Mouse (Mus musculus) forebrain, embryonic 14.5 days (tissue): ENCODE measurements around the gene Tes3-ps. TPM values are rescaled to one million over a fixed set of nuclear protein-coding genes. Genes with fewer than 3 reads are reported as not detected.
A peak's percentile ranks its signal among the peaks of the same experiment; 100 is the strongest.

Experiments used
- ATAC-seq: fragments of 200-750 bp; cut with Nextera tagmentation; 2 replicates; pipeline ENCODE4 v1.8.0; 2017; ENCODE audit warnings: mild to moderate bottlenecking, moderate library complexity
- DNase-seq: peaks from one replicate; pipeline ENCODE4 v3.0.0-alpha.2; 2015; ENCODE audit warnings: low spot score
- H3K27ac ChIP-seq: fragments of 300-500 bp; sonication (generic); 2 replicates; pipeline ENCODE4 v1.5.1; 2014; ENCODE audit warnings: low read depth, mild to moderate bottlenecking, control low read depth, low read length, moderate library complexity
- H3K27me3 ChIP-seq: fragments of 300-500 bp; sonication (generic); replicated peaks from 2 replicates; pipeline ENCODE4 v1.6.1; 2014; ENCODE audit warnings: low read length, control low read depth, mixed read lengths; ENCODE audit not compliant: control insufficient read depth, insufficient read depth
- H3K36me3 ChIP-seq: fragments of 300-500 bp; sonication (generic); 2 replicates; pipeline ENCODE4 v1.6.1; 2014; ENCODE audit warnings: low read length, control low read depth; ENCODE audit not compliant: control insufficient read depth, insufficient read depth
- H3K4me1 ChIP-seq: fragments of 300-500 bp; sonication (generic); 2 replicates; pipeline ENCODE4 v1.6.1; 2014; ENCODE audit warnings: antibody characterized with exemption, low read length, control low read depth; ENCODE audit not compliant: control insufficient read depth, insufficient read depth
- H3K4me2 ChIP-seq: fragments of 300-500 bp; sonication (generic); 2 replicates; pipeline ENCODE4 v1.6.1; 2014; ENCODE audit warnings: mild to moderate bottlenecking, control low read depth, low read length
- H3K4me3 ChIP-seq: fragments of 300-500 bp; sonication (generic); 2 replicates; pipeline ENCODE4 v1.5.1; 2014; ENCODE audit warnings: low read depth, low read length, control low read depth
- H3K9ac ChIP-seq: fragments of 300-500 bp; sonication (generic); 2 replicates; pipeline ENCODE4 v1.6.1; 2014; ENCODE audit warnings: mild to moderate bottlenecking, low read length, control low read depth, moderate library complexity
- H3K9me3 ChIP-seq: fragments of 300-500 bp; sonication (generic); replicated peaks from 2 replicates; pipeline ENCODE4 v1.6.1; 2016; ENCODE audit warnings: low read length, control low read depth, mixed read lengths; ENCODE audit not compliant: control insufficient read depth
- WGBS: fragments of 180-500 bp; shearing (Covaris S2); extraction: QIAGEN DNeasy Blood & Tissue Kit; methylation state at CpG from one replicate; pipeline ENCODE4 v1.1.7; 2014; 5-methylcytosine and 5-hydroxymethylcytosine counted together
- polyA plus RNA-seq: library from polyadenylated mRNA; unstranded; fragments of >200 nt; fragmentation: Nextera tagmentation; extraction: Ambion mirVana; gene quantifications from 2 replicates; pipeline ENCODE4 v1.2.1, GENCODE M21; 2014

Tes3-ps gene
- polyA plus RNA-seq, 1 experiment from 2014 or later: 0.44 TPM

- Histone ChIP-seq H3K9me3 (no peaks in the 10 kb centered on the region), H3K27ac (no peak overlapping the region), H3K4me2 (no peak overlapping the region), H3K36me3 (no peaks in the 10 kb centered on the region), H3K4me1 (no peaks in the 10 kb centered on the region), H3K27me3 (no peaks in the 10 kb centered on the region), H3K4me3 (no peak overlapping the region), H3K9ac (no peak overlapping the region)
- no peak for ATAC-seq
- peak; percentile 5 for DNase-seq
- 63% methylated on average over 4 of the region's 4 CpGs for WGBS
Measured at GRCm38 (mm10) chr13:49479399-49479798, 13.7 kb upstream of the Tes3-ps start.

- Histone ChIP-seq H3K4me1 (no peaks in the 10 kb centered on the region), H3K4me2 (no peak overlapping the region), H3K27ac (no peak overlapping the region), H3K9ac (no peak overlapping the region), H3K36me3 (no peaks in the 10 kb centered on the region), H3K27me3 (no peaks in the 10 kb centered on the region), H3K9me3 (no peaks in the 10 kb centered on the region), H3K4me3 (no peak overlapping the region)
- DNase-seq (peak; percentile 63), ATAC-seq (no peak)
- 77% methylated on average over 2 of the region's 2 CpGs for WGBS
Measured at GRCm38 (mm10) chr13:49480057-49480456, 13.1 kb upstream of the Tes3-ps start.

GRCm38 (mm10) chr13:49480551-49480950 is 12.6 kb upstream of the Tes3-ps start:
- H3K9ac ChIP-seq: no peak overlapping the region
- H3K27ac ChIP-seq: no peak overlapping the region
- no peaks in the 10 kb centered on the region for H3K4me1 ChIP-seq
- H3K36me3 ChIP-seq: no peaks in the 10 kb centered on the region
- no peak overlapping the region for H3K4me3 ChIP-seq
- peak; percentile 65 for ATAC-seq
- H3K4me2 ChIP-seq: no peak overlapping the region
- no peaks in the 10 kb centered on the region for H3K9me3 ChIP-seq
- 41% methylated on average over 5 of the region's 5 CpGs for WGBS
- H3K27me3 ChIP-seq: no peaks in the 10 kb centered on the region
- DNase-seq: peak; percentile 57

GRCm38 (mm10) chr13:49485388-49485787 is 7.7 kb upstream of the Tes3-ps start:
- no peaks in the 10 kb centered on the region for H3K27me3 ChIP-seq
- WGBS: 88% methylated on average over 5 of the region's 5 CpGs
- no peaks in the 10 kb centered on the region for H3K9me3 ChIP-seq
- H3K27ac ChIP-seq: no peak overlapping the region
- ATAC-seq: no peak
- H3K4me3 ChIP-seq: no peak overlapping the region
- no peaks in the 10 kb centered on the region for H3K36me3 ChIP-seq
- H3K4me2 ChIP-seq: no peak overlapping the region
- H3K9ac ChIP-seq: no peak overlapping the region
- H3K4me1 ChIP-seq: no peaks in the 10 kb centered on the region
- DNase-seq: peak; percentile 10

- no peak within 1 kb of the TSS for H3K4me3 ChIP-seq
- H3K4me1 ChIP-seq: no peaks in the 10 kb centered on the region
- DNase-seq (no peak), ATAC-seq (no peak)
- H3K27me3 ChIP-seq: no peaks in the 10 kb centered on the region
- H3K27ac ChIP-seq: no peak within 1 kb of the TSS
- 53% methylated on average over 4 of the region's 4 CpGs for WGBS
- no peak within 1 kb of the TSS for H3K9ac ChIP-seq
- no peaks in the 10 kb centered on the region for H3K36me3 ChIP-seq
- H3K4me2 ChIP-seq: no peak within 1 kb of the TSS
- H3K9me3 ChIP-seq: no peaks in the 10 kb centered on the region
Measured at GRCm38 (mm10) chr13:49504510-49504909, 11.4 kb downstream of the Tes3-ps start, which contains the start of gene Ecm2. Ecm2 (plus strand) TSS chr13:49504810.

- no peak overlapping the region for H3K4me2 ChIP-seq
- H3K27me3 ChIP-seq: no peaks in the 10 kb centered on the region
- H3K36me3 ChIP-seq: no peaks in the 10 kb centered on the region
- no peak overlapping the region for H3K4me3 ChIP-seq
- no peak for ATAC-seq
- 88% methylated on average over 4 of the region's 4 CpGs for WGBS
- H3K9ac ChIP-seq: no peak overlapping the region
- DNase-seq: no peak
- H3K27ac ChIP-seq: no peak overlapping the region
- no peaks in the 10 kb centered on the region for H3K4me1 ChIP-seq
- H3K9me3 ChIP-seq: no peaks in the 10 kb centered on the region
Measured at GRCm38 (mm10) chr13:49505776-49506175, 12.7 kb downstream of the Tes3-ps start.

- DNase-seq: no peak
- Histone ChIP-seq H3K4me1 (no peaks in the 10 kb centered on the region), H3K9ac (no peak overlapping the region), H3K27ac (no peak overlapping the region), H3K36me3 (no peaks in the 10 kb centered on the region), H3K9me3 (no peaks in the 10 kb centered on the region), H3K4me2 (no peak overlapping the region), H3K27me3 (no peaks in the 10 kb centered on the region), H3K4me3 (no peak overlapping the region)
- no peak for ATAC-seq
- WGBS: 88% methylated on average over 3 of the region's 3 CpGs
Measured at GRCm38 (mm10) chr13:49507176-49507575, 14.1 kb downstream of the Tes3-ps start.

GRCm38 (mm10) chr13:49518761-49519160 is 25.6 kb downstream of the Tes3-ps start:
- Histone ChIP-seq H3K9ac (no peak overlapping the region), H3K4me2 (no peak overlapping the region), H3K4me3 (no peak overlapping the region), H3K27me3 (no peaks in the 10 kb centered on the region), H3K36me3 (no peaks in the 10 kb centered on the region), H3K27ac (no peak overlapping the region), H3K4me1 (no peaks in the 10 kb centered on the region), H3K9me3 (no peaks in the 10 kb centered on the region)
- ATAC-seq: no peak
- DNase-seq: no peak
- WGBS: 23% methylated on average over 2 of the region's 2 CpGs

- DNase-seq: no peak
- H3K9ac ChIP-seq: no peak overlapping the region
- H3K4me1 ChIP-seq: no peaks in the 10 kb centered on the region
- no peaks in the 10 kb centered on the region for H3K36me3 ChIP-seq
- no peaks in the 10 kb centered on the region for H3K27me3 ChIP-seq
- ATAC-seq: no peak
- no peak overlapping the region for H3K4me2 ChIP-seq
- no peak overlapping the region for H3K27ac ChIP-seq
- 84% methylated on average over 2 of the region's 2 CpGs for WGBS
- H3K4me3 ChIP-seq: no peak overlapping the region
- H3K9me3 ChIP-seq: no peaks in the 10 kb centered on the region
Measured at GRCm38 (mm10) chr13:49526235-49526634, 33.1 kb downstream of the Tes3-ps start.
